Mouse (Mus musculus) embryonic facial prominence, embryonic 14.5 days (tissue): ENCODE data around the gene Krtap29-1. TPM values are rescaled to one million over a fixed set of nuclear protein-coding genes. Genes with fewer than 3 reads are reported as not detected.

Experiments
- ATAC-seq: fragments of 200-750 bp; cut with Nextera tagmentation; 2 replicates; pipeline ENCODE4 v1.8.0; 2017; ENCODE audit warnings: low read depth, moderate number of reproducible peaks, moderate TSS enrichment
- DNase-seq: peaks from one replicate; pipeline ENCODE4 v3.0.0-alpha.2; 2015; ENCODE audit warnings: low spot score
- H3K27ac ChIP-seq: fragments of 300-500 bp; sonication (generic); replicated peaks from 2 replicates; pipeline ENCODE4 v1.5.1; 2014; ENCODE audit warnings: low read depth, mild to moderate bottlenecking, low read length, moderate library complexity
- H3K27me3 ChIP-seq: fragments of 300-500 bp; sonication (generic); replicated peaks from 2 replicates; pipeline ENCODE4 v1.6.1; 2014; ENCODE audit warnings: low read length; ENCODE audit not compliant: control insufficient read depth, insufficient read depth
- H3K36me3 ChIP-seq: fragments of 300-500 bp; sonication (generic); 2 replicates; pipeline ENCODE4 v1.6.1; 2014; ENCODE audit warnings: low read length, mixed read lengths; ENCODE audit not compliant: control insufficient read depth, insufficient read depth
- H3K4me1 ChIP-seq: fragments of 300-500 bp; sonication (generic); 2 replicates; pipeline ENCODE4 v1.6.1; 2014; ENCODE audit warnings: antibody characterized with exemption, low read length; ENCODE audit not compliant: control insufficient read depth, insufficient read depth
- H3K4me2 ChIP-seq: fragments of 300-500 bp; sonication (generic); 2 replicates; pipeline ENCODE4 v1.6.1; 2014; ENCODE audit warnings: low read depth, mild to moderate bottlenecking, low read length, moderate library complexity, mixed read lengths
- H3K4me3 ChIP-seq: fragments of 300-500 bp; sonication (generic); 2 replicates; pipeline ENCODE4 v1.5.1; 2014; ENCODE audit warnings: low read depth, mild to moderate bottlenecking, low read length
- H3K9ac ChIP-seq: fragments of 300-500 bp; sonication (generic); 2 replicates; pipeline ENCODE4 v1.6.1; 2014; ENCODE audit warnings: low read depth, mild to moderate bottlenecking, low read length, moderate library complexity, mixed read lengths
- H3K9me3 ChIP-seq: fragments of 300-500 bp; sonication (generic); 2 replicates; pipeline ENCODE4 v1.6.1; 2016; ENCODE audit warnings: low read length; ENCODE audit not compliant: control insufficient read depth
- WGBS: fragments of 180-500 bp; shearing (Covaris S2); extraction: QIAGEN DNeasy Blood & Tissue Kit; methylation state at CpG from one replicate; pipeline ENCODE4 v1.1.7; 2014; 5-methylcytosine and 5-hydroxymethylcytosine counted together
- polyA plus RNA-seq: library from polyadenylated mRNA; unstranded; fragments of >200 nt; fragmentation: Nextera tagmentation; extraction: Ambion mirVana; gene quantifications from 2 replicates; pipeline ENCODE4 v1.2.1, GENCODE M21; 2014

Gene Krtap29-1
- polyA plus RNA-seq, 1 experiment from 2014 or later = not detected

DNA sequence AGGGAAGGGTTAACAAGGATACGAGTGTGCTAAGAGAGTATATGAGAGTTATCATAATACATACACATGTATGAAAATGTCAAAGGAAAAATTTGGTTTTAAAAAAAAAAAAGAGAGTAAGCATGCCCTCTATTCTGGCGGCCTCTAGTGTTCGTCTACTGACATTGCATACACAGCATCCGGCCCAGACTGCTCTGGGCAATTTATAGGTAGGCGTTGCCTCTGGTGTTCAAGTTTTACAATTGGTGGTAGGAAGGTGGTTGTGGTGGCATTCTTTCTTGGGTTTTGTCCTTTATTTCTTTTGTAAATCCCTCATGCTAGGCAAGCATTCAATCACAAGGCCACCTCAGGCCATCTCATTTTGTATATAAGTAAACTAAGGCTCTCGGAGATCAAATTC lies 26.0 kb upstream of the Krtap29-1 start:
- DNase-seq (peak; percentile 52), ATAC-seq (no peak)
- no peaks in the 10 kb centered on the region; the same call in 1 of the 2 replicates for H3K4me1 ChIP-seq
- H3K36me3 ChIP-seq = no peaks in the 10 kb centered on the region
- H3K4me2 ChIP-seq = no peak overlapping the region
- no peaks in the 10 kb centered on the region for H3K9me3 ChIP-seq
- H3K27me3 ChIP-seq = no peaks in the 10 kb centered on the region
- H3K9ac ChIP-seq = no peak overlapping the region
- WGBS = 22% methylated on average over 6 of the region's 6 CpGs
- no peak overlapping the region for H3K4me3 ChIP-seq
- no peak overlapping the region for H3K27ac ChIP-seq

DNA sequence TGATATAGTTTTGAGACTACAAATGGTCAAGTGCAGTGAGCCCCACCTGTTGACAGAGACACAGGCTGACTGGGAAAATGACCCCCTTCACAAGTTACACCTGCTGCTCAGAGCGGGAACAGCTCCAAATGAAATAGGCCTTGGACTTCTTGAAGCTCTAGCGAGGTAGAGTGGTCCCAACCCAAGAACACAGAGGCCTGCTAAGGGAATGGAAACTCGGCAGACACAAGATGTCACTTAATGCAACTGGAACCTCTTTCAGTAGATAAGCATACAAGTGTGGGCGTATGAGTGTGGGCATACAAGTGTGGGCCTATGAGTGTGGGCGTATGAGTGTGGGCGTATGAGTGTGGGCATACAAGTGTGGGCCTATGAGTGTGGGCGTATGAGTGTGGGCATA lies 20.2 kb upstream of the Krtap29-1 start:
- no peak overlapping the region for H3K4me3 ChIP-seq
- no peak overlapping the region for H3K27ac ChIP-seq
- no peaks in the 10 kb centered on the region for H3K4me1 ChIP-seq
- no peak overlapping the region for H3K4me2 ChIP-seq
- WGBS = 86% methylated on average over 7 of the region's 7 CpGs
- no peak overlapping the region for H3K9ac ChIP-seq
- no peak for ATAC-seq
- peaks cover 10% of the 10 kb centered on the region for H3K27me3 ChIP-seq
- no peaks in the 10 kb centered on the region for H3K9me3 ChIP-seq
- no peaks in the 10 kb centered on the region for H3K36me3 ChIP-seq
- DNase-seq = no peak

DNA sequence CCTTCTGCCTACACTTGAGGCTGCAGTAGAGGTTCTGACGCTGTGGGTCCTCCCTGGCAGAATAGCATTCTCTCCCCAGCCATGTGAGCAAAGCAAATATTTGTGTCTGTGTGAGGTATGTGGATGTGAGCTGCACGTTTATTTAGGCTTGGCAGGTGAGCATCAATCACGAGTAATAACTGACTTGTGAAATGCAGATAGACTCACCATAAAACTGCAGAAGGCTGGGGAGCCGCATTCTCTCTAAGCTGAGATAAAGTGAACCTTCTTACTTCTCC lies 15.5 kb upstream of the Krtap29-1 start:
- WGBS = 60% methylated on average over 4 of the region's 4 CpGs
- Histone ChIP-seq H3K4me1 (no peaks in the 10 kb centered on the region), H3K9ac (no peak overlapping the region), H3K27ac (no peak overlapping the region), H3K36me3 (no peaks in the 10 kb centered on the region), H3K4me3 (no peak overlapping the region), H3K9me3 (no peaks in the 10 kb centered on the region), H3K27me3 (peaks cover 28% of the 10 kb centered on the region), H3K4me2 (no peak overlapping the region)
- ATAC-seq = no peak
- no peak for DNase-seq

DNA sequence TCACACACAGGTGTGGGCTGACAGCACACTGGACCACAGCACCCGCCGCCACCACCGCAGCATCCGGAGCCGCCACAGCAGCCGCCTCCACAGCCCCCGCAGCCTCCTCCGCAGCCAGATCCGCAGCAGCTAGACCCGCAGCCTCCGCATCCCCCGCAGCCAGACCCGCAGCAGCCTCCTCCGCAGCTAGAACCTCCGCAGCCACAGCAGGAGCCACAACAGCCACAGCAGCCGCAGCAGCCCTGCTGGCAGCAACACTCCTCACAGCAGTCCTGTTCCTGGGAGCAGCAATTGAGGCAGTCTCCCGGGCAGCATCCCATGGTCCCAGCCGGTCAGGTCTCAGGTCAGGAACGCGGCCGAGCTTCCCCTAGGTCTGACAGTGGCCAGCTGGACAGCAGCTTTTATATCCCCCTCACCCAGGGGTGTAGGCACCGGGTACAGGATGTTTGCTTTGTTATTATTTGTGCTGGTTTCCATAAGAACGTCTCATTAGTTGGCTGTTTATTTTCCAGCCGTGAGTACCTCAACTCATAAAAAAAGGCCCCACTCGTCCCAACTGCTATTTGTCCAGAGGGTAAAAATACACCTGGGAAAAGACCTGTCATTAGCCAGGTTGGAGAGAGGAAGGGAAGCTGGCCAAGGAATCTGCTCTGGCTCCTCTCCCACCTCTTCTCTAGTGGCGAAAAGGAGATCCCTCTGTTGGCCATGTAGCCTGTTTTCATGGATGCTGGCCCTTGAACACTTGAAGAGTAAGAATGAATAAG lies 14.9 kb upstream of the Krtap29-1 start, which contains the start of gene Krtap17-1:
TSS of gene Krtap17-1 (minus strand) at position 375 of the 764 bp plus-strand sequence.
- WGBS = 35% methylated on average over 12 of the region's 26 CpGs
- Histone ChIP-seq H3K9me3 (no peaks in the 10 kb centered on the region), H3K27me3 (peaks cover 28% of the 10 kb centered on the region), H3K4me2 (0 out of 2 replicates have a peak within 1 kb of the TSS, but pooled peaks have one; percentile 15), H3K9ac (0 out of 2 replicates have a peak within 1 kb of the TSS, but pooled peaks have one; percentile 16), H3K4me1 (no peaks in the 10 kb centered on the region), H3K36me3 (no peaks in the 10 kb centered on the region), H3K4me3 (no peak within 1 kb of the TSS), H3K27ac (no peak within 1 kb of the TSS)
- DNase-seq = no peak
- no peak for ATAC-seq

DNA sequence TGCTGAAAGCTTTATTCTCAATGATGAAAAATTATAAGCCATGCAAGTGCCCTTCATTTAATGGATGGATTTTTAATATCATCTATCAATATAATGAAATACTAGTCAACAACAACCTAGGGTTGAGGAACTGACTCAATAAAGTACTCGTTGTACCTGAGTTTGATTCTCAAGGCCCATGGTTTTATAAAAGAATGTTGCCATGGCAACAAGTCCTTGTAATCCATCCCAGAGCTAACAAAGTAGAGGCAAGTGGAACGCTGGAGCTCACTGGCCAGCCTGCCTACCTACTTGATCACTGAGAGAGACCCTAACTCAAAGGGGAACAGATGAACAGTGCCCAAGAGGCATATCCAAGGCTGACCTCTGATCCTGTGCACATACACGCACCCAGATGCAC lies 11.7 kb upstream of the Krtap29-1 start:
- Histone ChIP-seq H3K9ac (no peak overlapping the region), H3K36me3 (no peaks in the 10 kb centered on the region), H3K27me3 (peaks cover 23% of the 10 kb centered on the region), H3K4me3 (no peak overlapping the region), H3K27ac (no peak overlapping the region), H3K4me1 (no peaks in the 10 kb centered on the region), H3K9me3 (no peaks in the 10 kb centered on the region), H3K4me2 (no peak overlapping the region)
- 87% methylated on average over 3 of the region's 3 CpGs for WGBS
- DNase-seq = no peak
- ATAC-seq = no peak

DNA sequence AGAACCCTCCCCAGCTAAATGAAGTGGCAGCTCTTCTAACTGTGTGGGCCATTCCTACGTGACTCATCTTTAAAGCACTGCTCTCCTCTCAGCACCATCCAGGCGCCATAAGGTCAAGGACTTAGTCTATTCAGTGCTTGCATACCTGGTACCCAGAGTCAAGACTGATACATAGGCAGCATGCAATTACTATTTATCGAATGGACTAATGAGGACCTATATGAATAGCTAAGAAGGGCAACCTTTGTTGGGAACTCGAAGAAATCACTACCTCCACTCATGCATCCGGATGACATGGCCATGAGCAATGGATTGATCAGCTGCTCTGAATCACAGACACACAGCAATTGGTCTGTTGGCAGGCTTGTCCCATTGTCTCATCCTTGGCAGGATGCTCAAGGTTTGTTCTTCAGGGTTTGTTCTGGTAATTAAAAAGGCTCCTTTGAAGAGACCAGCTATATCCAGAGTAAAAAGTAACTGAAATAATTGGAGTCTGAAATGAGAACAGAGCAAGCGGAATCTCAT lies 11.1 kb upstream of the Krtap29-1 start:
- no peaks in the 10 kb centered on the region for H3K9me3 ChIP-seq
- ATAC-seq = no peak
- no peak overlapping the region for H3K4me3 ChIP-seq
- no peak overlapping the region for H3K4me2 ChIP-seq
- peaks cover 23% of the 10 kb centered on the region for H3K27me3 ChIP-seq
- no peak overlapping the region for H3K27ac ChIP-seq
- no peak for DNase-seq
- no peak overlapping the region for H3K9ac ChIP-seq
- no peaks in the 10 kb centered on the region for H3K36me3 ChIP-seq
- 82% methylated on average over 6 of the region's 6 CpGs for WGBS
- H3K4me1 ChIP-seq = no peaks in the 10 kb centered on the region

DNA sequence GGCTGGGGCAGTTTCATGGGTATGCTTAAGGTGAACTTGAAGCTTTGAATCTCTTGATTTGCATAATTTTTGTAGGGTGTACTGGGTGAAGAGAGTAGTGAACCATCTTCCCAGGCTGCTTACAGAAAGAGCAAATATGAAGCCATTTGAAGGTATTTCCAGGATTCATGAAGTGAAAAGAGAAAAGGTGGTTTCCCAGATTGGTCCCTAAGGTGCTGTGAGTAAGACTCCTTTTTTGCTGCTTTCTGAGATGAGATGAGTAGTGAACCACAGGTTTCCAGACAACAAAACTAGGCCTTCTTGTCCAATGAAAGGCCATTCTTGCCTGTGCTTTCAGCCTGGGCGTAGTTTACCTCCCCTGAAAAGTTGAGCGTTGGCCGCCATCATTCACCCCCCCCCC lies 9.7 kb upstream of the Krtap29-1 start:
- no peaks in the 10 kb centered on the region for H3K9me3 ChIP-seq
- ATAC-seq (no peak), DNase-seq (no peak)
- peaks cover 12% of the 10 kb centered on the region for H3K27me3 ChIP-seq
- H3K9ac ChIP-seq = no peak overlapping the region
- WGBS = 94% methylated on average over 3 of the region's 3 CpGs
- no peaks in the 10 kb centered on the region for H3K4me1 ChIP-seq
- H3K4me3 ChIP-seq = no peak overlapping the region
- no peaks in the 10 kb centered on the region for H3K36me3 ChIP-seq
- H3K4me2 ChIP-seq = no peak overlapping the region
- no peak overlapping the region for H3K27ac ChIP-seq

DNA sequence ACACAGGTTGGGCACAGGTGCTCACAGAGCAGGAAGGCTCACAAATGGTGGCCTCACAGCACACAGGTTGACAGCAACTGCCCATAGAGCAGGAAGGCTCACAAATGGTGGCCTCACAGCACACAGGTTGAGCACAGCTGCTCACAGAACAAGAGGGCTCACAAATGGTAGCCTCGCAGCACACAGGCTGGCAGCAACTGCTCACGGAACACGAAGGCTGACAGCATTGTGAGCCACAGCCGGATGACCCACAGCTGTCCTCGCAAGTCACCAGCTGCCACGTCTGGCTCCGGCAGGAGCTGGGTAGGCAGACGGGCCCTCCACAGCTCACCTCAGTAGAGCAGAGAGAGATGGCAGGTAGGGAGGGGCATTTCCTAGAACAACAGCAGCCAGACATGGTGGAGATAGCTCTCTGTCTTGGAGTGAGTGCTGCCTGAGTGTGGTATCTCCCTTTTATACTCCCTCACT lies 7.4 kb upstream of the Krtap29-1 start, which contains the start of gene Krtap16-1:
TSS of gene Krtap16-1 (minus strand) at position 418 of the 468 bp plus-strand sequence.
- DNase-seq (peak; percentile 33), ATAC-seq (peak; percentile 63; the same call in 1 of the 2 replicates)
- Histone ChIP-seq H3K4me2 (no peak within 1 kb of the TSS), H3K4me1 (no peaks in the 10 kb centered on the region), H3K4me3 (no peak within 1 kb of the TSS), H3K9ac (no peak within 1 kb of the TSS), H3K27ac (no peak within 1 kb of the TSS), H3K36me3 (no peaks in the 10 kb centered on the region), H3K27me3 (no peaks in the 10 kb centered on the region), H3K9me3 (no peaks in the 10 kb centered on the region)
- 61% methylated on average over 8 of the region's 8 CpGs for WGBS
